Mouse (Mus musculus) heart, embryonic 12.5 days (tissue): Measurements from ENCODE around the gene Htra3. TPM values are rescaled to one million over a fixed set of nuclear protein-coding genes. Genes with fewer than 3 reads are reported as not detected.
A peak's percentile ranks its signal among the peaks of the same experiment; 100 is the strongest.

Experiments used
- ATAC-seq: fragments of 200-750 bp; cut with Nextera tagmentation; 2 replicates; pipeline ENCODE4 v1.8.0; 2017; ENCODE audit warnings: moderate TSS enrichment, moderate library complexity; ENCODE audit not compliant: insufficient number of reproducible peaks, low FRiP score
- H3K27ac ChIP-seq: fragments of 300-500 bp; sonication (generic); 2 replicates; pipeline ENCODE4 v1.5.1; 2016; ENCODE audit warnings: mild to moderate bottlenecking, moderate library complexity; ENCODE audit not compliant: poor library complexity, severe bottlenecking
- H3K27me3 ChIP-seq: fragments of 300-500 bp; sonication (generic); replicated peaks from 2 replicates; pipeline ENCODE4 v1.6.1; 2016; ENCODE audit warnings: mild to moderate bottlenecking, moderate library complexity
- H3K36me3 ChIP-seq: fragments of 300-500 bp; sonication (generic); 2 replicates; pipeline ENCODE4 v1.6.1; 2016; ENCODE audit warnings: mild to moderate bottlenecking, moderate library complexity
- H3K4me1 ChIP-seq: fragments of 300-500 bp; sonication (generic); replicated peaks from 2 replicates; pipeline ENCODE4 v1.6.1; 2016; ENCODE audit warnings: mild to moderate bottlenecking
- H3K4me2 ChIP-seq: fragments of 300-500 bp; sonication (generic); 2 replicates; pipeline ENCODE4 v1.6.1; 2016; ENCODE audit warnings: mild to moderate bottlenecking, moderate library complexity
- H3K4me3 ChIP-seq: fragments of 300-500 bp; sonication (generic); 2 replicates; pipeline ENCODE4 v1.5.1; 2016; ENCODE audit warnings: mild to moderate bottlenecking
- H3K9ac ChIP-seq: fragments of 300-500 bp; sonication (generic); 2 replicates; pipeline ENCODE4 v1.6.1; 2016; ENCODE audit warnings: mild to moderate bottlenecking, moderate library complexity
- H3K9me3 ChIP-seq: fragments of 300-500 bp; sonication (generic); replicated peaks from 2 replicates; pipeline ENCODE4 v1.6.1; 2016; ENCODE audit warnings: mild to moderate bottlenecking, moderate library complexity
- WGBS: fragments of 180-500 bp; shearing (Covaris S2); methylation state at CpG from one replicate; pipeline ENCODE4 v1.1.7; 2016; 5-methylcytosine and 5-hydroxymethylcytosine counted together
- polyA plus RNA-seq: library from polyadenylated mRNA; unstranded; fragments of >200 nt; fragmentation: Nextera tagmentation; extraction: Ambion mirVana; gene quantifications from 2 replicates; pipeline ENCODE4 v1.2.1, GENCODE M21; 2016

The Htra3 gene
- polyA plus RNA-seq, 1 experiment from 2014 or later = 4.3 TPM

GRCm38 (mm10) chr5:35612722-35613121, 66.9 kb downstream of the Htra3 start:
- ATAC-seq = no peak
- no peak overlapping the region for H3K4me2 ChIP-seq
- peaks cover 6% of the 10 kb centered on the region; the same call in 1 of the 2 replicates for H3K36me3 ChIP-seq
- H3K4me1 ChIP-seq = peaks cover 37% of the 10 kb centered on the region
- WGBS = 80% methylated on average over 8 of the region's 8 CpGs
- no peaks in the 10 kb centered on the region for H3K9me3 ChIP-seq
- no peak overlapping the region for H3K9ac ChIP-seq
- H3K27ac ChIP-seq = no peak overlapping the region
- H3K4me3 ChIP-seq = no peak overlapping the region
- H3K27me3 ChIP-seq = peaks cover 33% of the 10 kb centered on the region

DNA sequence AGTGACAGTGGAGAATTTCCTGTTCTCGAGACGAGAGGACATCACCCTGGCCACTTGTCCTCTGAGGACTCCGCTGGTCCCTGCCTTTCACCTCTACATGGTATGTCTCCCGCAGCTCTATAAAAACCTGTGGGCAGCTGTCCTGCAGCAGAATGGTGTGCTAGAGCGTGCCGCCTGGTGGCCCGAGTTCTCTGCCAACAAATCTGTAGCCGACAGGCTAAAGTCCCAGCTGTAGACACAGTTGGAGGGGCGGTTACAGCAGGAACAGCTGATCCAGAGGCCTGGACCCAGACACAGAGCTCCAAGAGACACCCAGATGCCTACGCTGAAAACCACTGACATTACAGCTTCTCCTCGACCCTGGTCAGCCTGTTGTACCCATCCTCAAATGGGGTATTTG, 67.7 kb downstream of the Htra3 start:
- Histone ChIP-seq H3K4me2 (no peak overlapping the region), H3K4me1 (peaks cover 38% of the 10 kb centered on the region), H3K36me3 (peaks cover 6% of the 10 kb centered on the region; the same call in 1 of the 2 replicates), H3K9ac (no peak overlapping the region), H3K9me3 (no peaks in the 10 kb centered on the region), H3K27ac (no peak overlapping the region), H3K27me3 (peaks cover 32% of the 10 kb centered on the region), H3K4me3 (no peak overlapping the region)
- WGBS = 84% methylated on average over 11 of the region's 11 CpGs
- ATAC-seq = no peak

GRCm38 (mm10) chr5:35611170-35611569, 68.4 kb downstream of the Htra3 start:
- Histone ChIP-seq H3K27ac (no peak overlapping the region), H3K27me3 (peaks cover 25% of the 10 kb centered on the region), H3K9ac (no peak overlapping the region), H3K4me2 (no peak overlapping the region), H3K4me3 (no peak overlapping the region), H3K9me3 (no peaks in the 10 kb centered on the region), H3K4me1 (peaks cover 37% of the 10 kb centered on the region), H3K36me3 (peaks cover 6% of the 10 kb centered on the region; the same call in 1 of the 2 replicates)
- WGBS = 86% methylated on average over 9 of the region's 9 CpGs
- ATAC-seq = no peak

DNA sequence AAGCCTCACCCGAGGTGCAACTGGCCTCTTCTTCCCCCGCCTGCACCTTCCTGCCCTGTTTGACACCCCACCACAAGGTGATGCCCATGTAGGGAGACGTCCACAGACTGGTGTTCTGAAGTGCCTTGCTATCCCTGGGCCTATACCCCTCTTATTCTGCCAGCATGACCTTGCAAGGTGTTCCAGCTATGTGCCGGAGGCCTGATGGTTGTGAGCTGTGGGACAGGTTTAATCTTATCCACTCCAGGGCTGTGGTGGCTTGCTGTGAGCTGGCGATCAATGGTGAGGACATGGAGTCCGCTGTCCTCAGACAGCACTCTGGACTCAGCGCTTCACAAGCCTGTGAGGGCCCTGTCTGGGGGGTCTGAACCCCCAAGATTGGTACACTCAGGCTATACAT, 69.2 kb downstream of the Htra3 start:
- no peak for ATAC-seq
- Histone ChIP-seq H3K27ac (no peak overlapping the region), H3K4me2 (no peak overlapping the region), H3K9ac (no peak overlapping the region), H3K27me3 (peaks cover 19% of the 10 kb centered on the region), H3K4me3 (no peak overlapping the region), H3K4me1 (peaks cover 37% of the 10 kb centered on the region), H3K36me3 (peaks cover 6% of the 10 kb centered on the region; the same call in 1 of the 2 replicates), H3K9me3 (no peaks in the 10 kb centered on the region)
- 86% methylated on average over 7 of the region's 7 CpGs for WGBS

DNA sequence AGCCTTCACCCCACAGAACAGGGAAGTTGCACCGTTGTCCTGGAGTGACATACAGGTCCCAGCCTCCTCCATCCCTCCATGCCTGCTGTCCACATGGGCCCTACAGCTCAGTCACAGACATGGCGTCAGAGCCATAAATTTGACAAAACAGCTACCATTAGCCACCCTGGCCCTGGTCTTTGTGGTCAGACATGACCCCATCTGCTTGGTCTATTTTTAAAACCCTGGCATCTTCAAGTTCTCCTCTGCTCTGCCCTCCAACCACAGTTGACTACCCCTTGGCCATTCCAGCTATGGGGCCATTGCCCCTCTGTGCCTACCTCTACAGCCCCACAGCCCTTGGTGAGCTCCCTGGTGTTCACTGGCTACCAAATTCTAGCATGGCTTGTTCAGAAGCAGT, 69.6 kb downstream of the Htra3 start:
- H3K27ac ChIP-seq = no peak overlapping the region
- no peak overlapping the region for H3K4me3 ChIP-seq
- H3K4me1 ChIP-seq = peaks cover 37% of the 10 kb centered on the region
- WGBS = 77% methylated on average over 2 of the region's 2 CpGs
- peaks cover 19% of the 10 kb centered on the region for H3K27me3 ChIP-seq
- H3K9ac ChIP-seq = no peak overlapping the region
- H3K4me2 ChIP-seq = no peak overlapping the region
- H3K9me3 ChIP-seq = no peaks in the 10 kb centered on the region
- peaks cover 6% of the 10 kb centered on the region; the same call in 1 of the 2 replicates for H3K36me3 ChIP-seq
- no peak for ATAC-seq

GRCm38 (mm10) chr5:35609381-35609780, 70.2 kb downstream of the Htra3 start:
- Histone ChIP-seq H3K27ac (no peak overlapping the region), H3K9ac (no peak overlapping the region), H3K4me2 (no peak overlapping the region), H3K36me3 (peaks cover 6% of the 10 kb centered on the region; the same call in 1 of the 2 replicates), H3K4me3 (no peak overlapping the region), H3K27me3 (peaks cover 18% of the 10 kb centered on the region), H3K9me3 (no peaks in the 10 kb centered on the region), H3K4me1 (peaks cover 37% of the 10 kb centered on the region)
- 40% methylated on average over 12 of the region's 12 CpGs for WGBS
- no peak for ATAC-seq

DNA sequence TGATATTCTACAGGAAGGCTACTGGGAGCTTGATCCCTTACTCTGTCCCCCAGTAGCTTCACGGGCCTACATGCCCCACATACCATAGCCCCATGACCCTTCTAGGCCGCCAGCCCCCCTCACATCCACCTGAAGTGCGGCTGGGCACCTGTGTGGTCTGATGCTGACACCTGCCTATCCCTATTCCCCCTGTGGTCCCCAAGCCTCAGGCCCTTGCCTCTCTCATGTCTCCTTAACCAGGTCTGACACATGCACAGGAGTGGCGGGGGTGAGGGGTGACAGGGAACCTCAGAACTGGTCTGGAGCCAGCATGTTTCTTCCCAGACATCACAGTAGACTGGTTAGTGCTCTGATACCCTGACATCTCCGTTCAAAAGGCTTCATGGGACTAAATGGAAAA, 71.0 kb downstream of the Htra3 start:
- ATAC-seq = no peak
- H3K27ac ChIP-seq = no peak overlapping the region
- peaks cover 13% of the 10 kb centered on the region; the same call in 1 of the 2 replicates for H3K27me3 ChIP-seq
- H3K4me2 ChIP-seq = no peak overlapping the region
- H3K9ac ChIP-seq = no peak overlapping the region
- peaks cover 37% of the 10 kb centered on the region for H3K4me1 ChIP-seq
- 74% methylated on average over 5 of the region's 5 CpGs for WGBS
- no peaks in the 10 kb centered on the region for H3K9me3 ChIP-seq
- H3K4me3 ChIP-seq = no peak overlapping the region
- peaks cover 6% of the 10 kb centered on the region; the same call in 1 of the 2 replicates for H3K36me3 ChIP-seq

- H3K4me1 ChIP-seq = peaks cover 37% of the 10 kb centered on the region
- H3K9me3 ChIP-seq = no peaks in the 10 kb centered on the region
- peaks cover 13% of the 10 kb centered on the region; the same call in 1 of the 2 replicates for H3K27me3 ChIP-seq
- 48% methylated on average over 7 of the region's 7 CpGs for WGBS
- no peak overlapping the region for H3K27ac ChIP-seq
- H3K4me3 ChIP-seq = no peak overlapping the region
- no peak overlapping the region for H3K9ac ChIP-seq
- H3K36me3 ChIP-seq = peaks cover 9% of the 10 kb centered on the region; the same call in 1 of the 2 replicates
- no peak overlapping the region for H3K4me2 ChIP-seq
- peak; percentile 76 for ATAC-seq
Observed at GRCm38 (mm10) chr5:35607784-35608183, 71.8 kb downstream of the Htra3 start.

DNA sequence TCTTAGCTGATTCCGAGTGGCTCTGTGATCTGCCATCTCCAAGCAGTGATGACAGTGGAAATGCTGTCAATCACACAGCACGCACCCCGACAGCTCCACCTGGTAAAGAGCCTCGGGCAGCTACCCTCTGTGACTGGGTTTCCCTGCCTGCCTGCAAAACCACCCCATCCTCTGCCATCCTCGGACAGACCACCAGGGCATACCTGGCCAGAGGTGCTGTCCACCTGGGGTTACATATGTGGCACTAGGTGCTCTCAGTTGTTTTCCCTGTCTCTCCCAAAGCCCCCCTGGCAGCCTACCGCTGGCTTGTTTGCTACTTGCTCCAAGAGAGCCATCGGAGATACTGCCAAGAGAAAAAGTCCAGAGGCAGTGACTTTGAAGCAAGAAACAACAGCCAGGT, 72.8 kb downstream of the Htra3 start:
- H3K4me2 ChIP-seq = no peak overlapping the region
- ATAC-seq = no peak
- peaks cover 19% of the 10 kb centered on the region for H3K36me3 ChIP-seq
- H3K9ac ChIP-seq = 0 out of 2 replicates have a peak overlapping the region, but pooled peaks have one; percentile 18
- no peak overlapping the region for H3K27ac ChIP-seq
- H3K9me3 ChIP-seq = no peaks in the 10 kb centered on the region
- H3K4me3 ChIP-seq = no peak overlapping the region
- WGBS = 76% methylated on average over 7 of the region's 7 CpGs
- H3K27me3 ChIP-seq = peaks cover 13% of the 10 kb centered on the region; the same call in 1 of the 2 replicates
- H3K4me1 ChIP-seq = peaks cover 37% of the 10 kb centered on the region

GRCm38 (mm10) chr5:35605355-35605754, 74.2 kb downstream of the Htra3 start:
- 71% methylated on average over 7 of the region's 7 CpGs for WGBS
- Histone ChIP-seq H3K4me2 (no peak overlapping the region), H3K9ac (no peak overlapping the region), H3K4me3 (no peak overlapping the region), H3K27ac (no peak overlapping the region), H3K4me1 (peaks cover 36% of the 10 kb centered on the region), H3K27me3 (peaks cover 7% of the 10 kb centered on the region; the same call in 1 of the 2 replicates), H3K9me3 (no peaks in the 10 kb centered on the region), H3K36me3 (peaks cover 29% of the 10 kb centered on the region)
- no peak for ATAC-seq
